Mouse (Mus musculus) forelimb bud, embryonic 11.5 days (tissue): ENCODE measurements around the gene Gm960.
A peak's percentile ranks its signal among the peaks of the same experiment; 100 is the strongest.

Experiments used
- DNase-seq: peaks from one replicate; pipeline ENCODE4 v3.0.0-alpha.2; 2012; ENCODE audit warnings: low read depth, low spot score

The Gm960 gene

DNA sequence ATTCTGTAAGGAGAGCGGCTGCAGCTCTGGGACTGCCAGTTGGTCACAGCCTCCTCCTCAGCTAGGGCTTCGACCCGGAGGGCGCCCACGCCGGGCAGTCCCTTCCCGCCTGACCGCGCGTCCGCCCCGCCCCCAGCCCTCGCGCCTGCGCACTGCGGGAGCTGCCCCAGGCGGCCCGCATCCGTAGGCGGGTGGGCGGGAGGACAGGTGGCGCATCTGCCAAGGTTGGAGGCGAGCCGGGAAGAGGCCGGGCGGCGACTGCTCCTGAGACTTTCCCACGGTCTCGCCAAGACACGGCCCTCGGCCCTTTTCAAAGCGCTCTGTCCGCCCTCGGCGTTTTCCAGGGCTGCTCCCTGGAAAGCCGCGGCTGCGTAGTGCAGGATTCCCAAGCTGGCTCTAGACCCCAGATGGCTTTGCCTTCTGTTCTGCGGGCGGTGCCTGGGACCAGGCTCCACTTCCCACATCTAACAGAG is at the start of gene Gm960:
Gene Gm960, minus strand, starts transcription at position 464 of the 473 bp plus-strand sequence.
- no peak for DNase-seq

DNA sequence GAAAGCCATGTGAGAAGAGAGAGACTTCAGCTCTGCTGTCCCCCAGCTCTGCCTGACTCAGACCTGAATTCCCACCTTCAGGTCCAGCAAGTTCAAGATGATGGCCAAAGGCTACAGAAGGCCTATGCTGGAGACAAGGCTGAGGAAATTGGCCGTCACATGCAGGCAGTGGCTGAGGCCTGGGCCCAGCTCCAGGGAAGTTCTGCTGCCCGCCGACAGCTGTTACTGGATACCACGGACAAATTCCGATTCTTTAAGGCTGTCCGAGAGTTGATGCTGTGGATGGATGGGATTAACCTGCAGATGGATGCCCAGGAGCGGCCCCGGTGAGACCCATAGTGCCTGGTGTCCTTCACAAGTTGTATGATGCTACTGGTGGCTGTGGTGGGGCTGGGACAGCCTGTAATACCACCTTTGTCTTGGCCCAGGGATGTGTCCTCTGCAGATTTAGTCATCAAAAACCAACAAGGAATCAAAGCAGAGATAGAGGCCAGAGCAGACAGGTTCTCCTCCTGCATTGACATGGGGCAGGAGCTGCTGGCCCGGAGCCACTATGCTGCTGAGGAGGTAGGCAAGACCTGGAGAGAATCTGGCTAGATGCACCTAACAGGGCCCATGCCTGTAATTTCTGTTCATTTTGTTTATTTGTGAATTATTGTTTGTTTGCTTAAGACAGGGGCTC is 49.3 kb upstream of the Gm960 start:
- DNase-seq, result no peak

- DNase-seq, result no peak
Measured at GRCm38 (mm10) chr19:4746611-4747010, 48.1 kb upstream of the Gm960 start.

DNA sequence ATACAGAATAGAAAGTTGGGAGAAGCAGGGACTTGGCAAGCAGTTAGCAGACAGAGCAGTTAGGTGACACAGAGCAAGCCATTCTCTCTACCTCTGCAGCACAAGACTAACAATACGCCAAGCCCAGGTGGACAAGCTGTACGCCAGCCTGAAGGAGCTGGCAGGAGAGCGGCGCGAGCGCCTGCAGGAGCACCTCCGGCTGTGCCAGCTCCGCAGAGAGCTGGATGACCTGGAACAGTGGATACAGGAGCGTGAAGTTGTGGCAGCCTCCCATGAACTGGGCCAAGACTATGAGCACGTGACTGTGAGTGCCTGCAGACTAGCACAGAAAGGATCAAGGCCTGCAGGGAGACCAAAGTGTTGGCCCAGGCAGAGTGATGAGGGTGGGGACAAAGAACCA is 47.2 kb upstream of the Gm960 start:
- DNase-seq, result no peak

DNA sequence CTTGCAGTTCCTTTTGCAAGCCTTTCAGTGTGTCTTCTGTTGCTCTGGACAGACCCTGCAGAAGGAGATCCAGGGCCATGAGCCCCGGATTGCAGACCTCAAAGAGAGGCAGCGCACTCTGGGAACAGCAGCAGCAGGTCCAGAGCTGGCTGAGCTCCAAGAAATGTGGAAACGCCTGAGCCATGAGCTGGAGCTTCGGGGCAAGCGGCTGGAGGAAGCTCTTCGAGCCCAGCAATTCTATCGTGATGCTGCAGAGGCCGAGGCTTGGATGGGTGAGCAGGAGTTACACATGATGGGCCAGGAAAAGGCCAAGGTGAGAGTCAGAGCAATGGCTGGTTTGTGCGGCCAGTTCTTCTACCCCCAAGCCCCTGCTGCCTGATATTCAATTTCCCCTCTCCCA is 46.6 kb upstream of the Gm960 start:
- DNase-seq, result no peak

GRCm38 (mm10) chr19:4744026-4744425 is 45.6 kb upstream of the Gm960 start:
- DNase-seq, result no peak

DNA sequence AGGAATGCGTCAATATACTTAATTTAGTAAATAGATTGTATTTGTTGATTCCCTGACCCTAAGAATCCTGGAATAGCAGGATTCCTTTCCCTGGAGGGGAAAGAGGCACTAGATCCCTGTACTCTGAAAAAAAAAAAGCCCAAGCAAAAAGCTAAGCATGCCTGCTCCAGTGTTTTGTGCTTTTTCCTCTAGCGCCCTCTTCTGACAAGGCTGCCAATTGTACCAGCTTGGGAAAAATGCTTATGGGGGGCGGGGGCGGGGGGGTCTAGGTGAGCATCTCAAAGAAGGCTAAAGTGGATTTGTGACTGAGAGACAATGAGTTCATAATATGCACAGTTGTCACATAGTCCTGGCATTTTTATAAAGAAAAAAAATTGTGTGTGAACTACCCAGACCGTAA is 45.1 kb upstream of the Gm960 start:
- peak; percentile 56 for DNase-seq

DNA sequence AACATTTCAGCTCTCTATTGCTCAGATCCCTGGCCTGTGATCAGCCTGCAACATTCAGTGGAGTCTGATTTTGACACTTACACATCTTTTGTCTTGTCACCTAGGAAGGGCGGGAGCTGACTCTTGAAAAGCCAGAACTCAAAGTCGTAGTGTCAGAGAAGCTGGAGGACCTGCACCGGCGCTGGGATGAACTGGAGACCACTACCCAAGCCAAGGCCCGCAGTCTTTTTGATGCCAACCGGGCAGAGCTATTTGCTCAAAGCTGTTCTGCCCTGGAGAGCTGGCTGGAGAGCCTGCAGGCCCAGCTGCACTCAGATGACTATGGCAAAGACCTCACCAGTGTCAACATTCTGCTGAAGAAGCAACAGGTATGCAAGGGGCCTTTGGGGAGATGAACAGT is 43.8 kb upstream of the Gm960 start:
- DNase-seq, result no peak

DNA sequence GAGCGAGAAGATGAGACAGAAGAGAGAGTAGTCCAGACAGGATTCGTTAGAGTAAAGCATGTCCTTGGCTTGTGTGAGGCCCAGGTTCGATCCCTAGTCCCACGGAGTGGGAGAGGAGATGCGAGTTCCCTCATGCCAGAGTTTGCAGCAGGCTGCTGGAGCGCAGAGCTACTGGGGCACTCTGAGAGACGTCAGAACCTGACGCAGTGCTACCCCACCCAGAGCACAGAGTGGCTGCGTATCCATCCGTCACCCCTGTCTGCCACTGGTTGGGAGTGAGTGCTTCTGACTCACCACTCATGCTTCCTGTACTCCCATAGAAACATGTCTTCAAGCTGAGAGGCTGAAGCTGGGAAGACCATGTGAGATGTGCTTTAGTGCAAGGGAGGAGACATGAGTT is 43.0 kb upstream of the Gm960 start:
- DNase-seq, result no peak

GRCm38 (mm10) chr19:4739762-4740161 is 41.3 kb upstream of the Gm960 start:
- no peak for DNase-seq

DNA sequence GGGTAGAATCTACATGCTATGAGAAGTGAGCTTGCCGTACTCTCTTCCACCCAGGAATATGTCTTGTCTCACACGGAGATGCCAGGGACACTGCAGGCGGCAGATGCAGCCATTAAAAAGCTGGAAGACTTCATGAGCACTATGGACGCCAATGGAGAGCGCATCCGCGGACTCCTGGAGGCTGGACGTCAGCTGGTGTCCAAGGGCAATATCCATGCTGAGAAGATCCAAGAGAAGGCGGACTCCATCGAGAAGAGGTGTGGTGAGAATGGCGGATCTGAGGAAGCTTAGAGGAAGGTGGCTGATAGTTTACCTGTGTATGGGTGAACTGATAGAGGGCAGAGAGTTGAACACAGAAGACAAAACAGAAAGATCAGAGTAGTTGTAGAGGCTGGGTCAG is 40.6 kb upstream of the Gm960 start:
- DNase-seq, result no peak

DNA sequence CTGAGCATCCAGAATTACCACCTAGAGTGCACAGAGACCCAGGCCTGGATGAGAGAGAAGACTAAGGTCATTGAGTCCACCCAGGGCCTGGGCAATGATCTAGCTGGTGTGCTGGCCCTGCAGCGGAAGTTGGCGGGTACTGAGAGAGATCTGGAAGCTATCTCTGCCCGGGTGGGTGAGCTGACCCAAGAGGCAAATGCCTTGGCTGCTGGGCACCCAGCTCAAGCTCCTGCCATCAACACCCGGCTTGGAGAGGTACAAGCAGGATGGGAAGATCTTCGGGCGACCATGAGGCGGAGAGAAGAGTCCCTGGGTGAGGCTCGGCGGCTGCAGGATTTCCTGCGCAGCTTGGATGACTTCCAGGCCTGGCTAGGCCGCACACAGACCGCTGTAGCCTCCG is 39.4 kb upstream of the Gm960 start:
- no peak for DNase-seq

DNA sequence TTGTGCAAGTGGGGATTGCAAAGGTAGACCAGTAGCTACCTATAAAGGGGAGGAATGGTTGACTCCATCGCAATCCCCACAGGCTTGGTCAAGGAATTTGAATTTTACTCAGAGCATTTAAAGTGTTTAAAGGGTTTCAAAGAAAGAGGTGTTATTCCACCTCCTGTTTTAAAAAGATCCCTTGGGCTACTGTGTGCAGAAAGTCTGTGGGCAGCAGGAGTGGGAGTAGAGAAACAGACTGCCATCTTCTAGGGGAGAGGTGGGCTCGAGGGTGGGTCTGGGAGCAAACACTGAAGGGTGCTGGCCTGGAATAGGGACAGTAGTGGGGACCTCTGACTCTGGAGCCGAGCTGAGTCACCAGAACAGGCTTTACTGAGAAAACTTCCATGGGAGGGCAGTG is 34.6 kb upstream of the Gm960 start:
- DNase-seq, result no peak

GRCm38 (mm10) chr19:4729186-4729585 is 30.7 kb upstream of the Gm960 start:
- no peak for DNase-seq

DNA sequence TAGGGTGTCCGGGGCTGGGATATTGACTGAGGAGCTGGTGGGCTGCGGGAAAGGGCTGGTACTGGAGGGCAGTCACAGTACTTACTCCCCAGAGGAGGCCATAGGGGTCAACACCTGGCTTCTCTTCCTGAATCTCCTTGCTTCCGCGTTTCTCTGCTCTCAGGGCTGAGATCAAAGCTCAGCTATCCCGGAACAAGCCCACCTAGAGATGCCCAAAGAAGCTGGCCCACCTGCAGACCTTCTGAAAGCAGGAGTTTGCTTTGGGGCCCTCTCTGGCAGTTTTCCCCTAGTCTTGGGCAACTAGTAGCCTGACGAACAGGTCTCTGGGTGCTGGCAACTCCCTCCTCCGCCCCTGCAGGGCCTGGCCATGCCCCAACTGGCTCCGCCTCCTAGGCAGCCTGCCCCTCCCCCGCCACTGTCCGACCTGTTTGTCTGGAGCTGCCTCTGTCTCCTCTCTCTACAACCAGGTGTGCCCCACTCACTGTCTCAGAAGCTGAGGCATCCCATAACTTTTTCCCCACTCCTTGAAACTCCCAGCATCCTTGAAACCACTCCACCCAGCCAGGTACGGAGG is 22.3 kb upstream of the Gm960 start:
- no peak for DNase-seq

GRCm38 (mm10) chr19:4720112-4720511 is 21.6 kb upstream of the Gm960 start:
- no peak for DNase-seq

DNA sequence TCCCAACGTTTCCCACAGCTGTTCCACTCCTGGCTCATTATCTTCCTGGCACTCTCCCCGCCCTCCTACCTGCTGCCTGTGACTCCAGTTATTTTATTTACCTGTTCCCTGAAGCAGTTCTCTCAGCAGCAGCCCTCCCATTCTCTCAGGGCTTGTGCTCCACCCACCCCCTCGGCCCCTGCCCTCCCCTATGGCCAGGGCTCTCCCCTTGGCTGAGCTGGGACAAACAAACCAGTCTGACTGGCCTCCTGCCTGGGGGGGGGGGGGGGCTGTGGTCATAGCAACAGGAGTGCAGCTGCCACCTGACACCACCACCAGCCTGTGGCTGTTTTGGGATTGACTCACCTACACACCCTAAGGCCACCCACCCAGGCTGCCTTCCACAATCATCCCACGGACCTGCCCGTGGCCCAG is 20.9 kb upstream of the Gm960 start:
- DNase-seq, result no peak

GRCm38 (mm10) chr19:4718716-4719115 is 20.2 kb upstream of the Gm960 start:
- no peak for DNase-seq

- no peak for DNase-seq
Measured at GRCm38 (mm10) chr19:4717281-4717680, 18.8 kb upstream of the Gm960 start.

GRCm38 (mm10) chr19:4716756-4717155 is 18.3 kb upstream of the Gm960 start:
- DNase-seq, result no peak

DNA sequence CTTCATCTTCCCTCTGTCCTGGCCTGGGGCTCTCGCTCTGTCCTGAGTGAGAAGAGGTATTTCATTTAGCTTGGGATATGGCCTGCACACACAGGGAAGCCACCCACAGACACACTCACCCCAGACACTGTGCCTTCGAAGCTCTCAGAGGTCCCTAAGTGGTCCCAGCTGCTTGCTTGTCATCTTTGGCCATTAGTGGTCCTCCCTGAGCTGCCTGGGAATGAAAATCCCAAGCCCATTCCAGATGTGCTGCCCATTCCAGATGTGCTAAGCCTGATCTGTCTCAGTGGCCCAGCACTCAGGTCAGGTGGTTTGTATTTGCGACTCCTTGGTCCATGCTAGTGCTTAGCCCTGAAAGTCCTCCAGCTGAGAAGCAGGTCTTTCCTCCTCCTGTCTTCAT is 15.4 kb upstream of the Gm960 start:
- no peak for DNase-seq

DNA sequence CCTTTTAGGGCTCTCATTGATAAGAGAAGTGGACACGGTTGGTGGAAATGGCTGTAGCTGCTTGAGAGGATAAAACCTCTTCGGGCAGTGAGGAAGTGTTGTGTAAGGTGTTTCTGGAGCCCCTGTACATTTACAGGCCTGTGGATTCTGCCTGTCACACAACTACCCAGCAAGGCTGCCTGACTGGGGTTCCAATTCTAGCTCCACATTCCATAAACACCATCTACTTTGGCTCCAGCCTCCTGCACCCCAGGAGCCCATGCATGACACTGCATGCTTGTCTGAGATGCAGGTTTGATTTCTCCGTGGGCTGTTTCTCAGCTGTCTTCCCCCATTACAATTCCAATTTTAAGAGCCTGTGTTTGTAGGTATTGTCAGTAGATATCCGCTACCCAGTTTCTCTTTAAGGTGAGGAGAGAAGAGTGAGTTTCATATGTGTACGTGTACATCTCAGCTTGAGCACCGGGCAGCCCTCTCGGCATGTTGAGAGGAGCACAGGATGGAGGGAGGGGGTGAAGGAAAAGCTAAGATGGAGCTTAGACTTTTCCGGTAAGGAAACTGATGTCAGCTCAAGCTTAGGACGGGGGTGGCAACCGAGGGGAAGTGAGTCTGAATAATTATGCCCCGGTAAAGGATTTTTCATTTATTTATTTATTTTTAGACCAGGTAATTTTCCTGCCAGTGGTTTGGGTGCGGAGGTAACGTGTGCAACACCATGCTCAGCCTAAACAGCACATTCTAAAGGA is 14.5 kb upstream of the Gm960 start:
- DNase-seq, result no peak
